Mouse (Mus musculus) kidney, postnatal 25 days (tissue): ENCODE measurements around the gene Anapc15-ps.
A peak's percentile ranks its signal among the peaks of the same experiment; 100 is the strongest.

Source experiments
- DNase-seq, 2 experiments: peaks; one replicate each; pipeline ENCODE4 v3.0.0; 2021; ENCODE audit warnings: mixed read lengths in 2 of 2

Anapc15-ps gene

DNA sequence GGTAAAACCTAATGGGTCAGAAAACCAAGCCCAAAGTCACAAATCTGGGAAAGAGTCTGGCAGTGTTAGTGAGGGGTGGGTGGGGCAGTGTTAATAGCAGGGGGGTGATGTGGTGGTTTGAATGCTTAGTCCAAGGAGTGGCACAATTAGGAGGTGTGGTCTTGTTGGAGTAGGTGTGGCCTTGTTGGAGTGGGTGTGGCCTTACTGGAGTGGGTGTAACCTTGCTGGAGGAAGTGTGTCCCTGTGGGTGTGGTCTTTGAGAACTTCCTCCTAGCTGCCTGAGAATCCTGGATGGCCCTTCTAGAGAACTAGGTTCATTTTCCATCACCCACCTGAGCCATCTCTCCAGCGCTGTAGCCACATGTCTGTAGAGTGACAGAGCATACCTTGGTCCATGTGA lies 16.6 kb upstream of the Anapc15-ps start:
- no peak for DNase-seq

DNA sequence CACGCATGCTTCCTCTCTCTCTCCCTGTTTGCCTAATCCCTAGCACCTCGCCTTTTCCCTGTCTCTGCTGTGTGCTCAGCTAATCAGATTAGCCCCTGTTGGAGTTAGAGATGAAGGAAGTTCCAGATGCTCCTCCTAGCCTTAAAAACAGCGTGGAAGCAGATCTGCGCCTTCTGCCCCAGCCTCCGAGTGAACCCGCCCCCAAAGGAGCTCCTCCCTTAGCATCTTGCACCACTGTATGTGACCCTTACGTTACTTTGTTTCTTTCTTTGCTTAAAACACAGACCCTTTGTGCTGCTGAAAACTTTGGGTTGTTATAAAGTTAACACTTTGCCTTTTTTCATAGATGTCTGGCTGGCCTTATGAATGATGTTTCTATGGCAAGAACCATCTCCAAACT lies 15.8 kb upstream of the Anapc15-ps start:
- DNase-seq = no peak

DNA sequence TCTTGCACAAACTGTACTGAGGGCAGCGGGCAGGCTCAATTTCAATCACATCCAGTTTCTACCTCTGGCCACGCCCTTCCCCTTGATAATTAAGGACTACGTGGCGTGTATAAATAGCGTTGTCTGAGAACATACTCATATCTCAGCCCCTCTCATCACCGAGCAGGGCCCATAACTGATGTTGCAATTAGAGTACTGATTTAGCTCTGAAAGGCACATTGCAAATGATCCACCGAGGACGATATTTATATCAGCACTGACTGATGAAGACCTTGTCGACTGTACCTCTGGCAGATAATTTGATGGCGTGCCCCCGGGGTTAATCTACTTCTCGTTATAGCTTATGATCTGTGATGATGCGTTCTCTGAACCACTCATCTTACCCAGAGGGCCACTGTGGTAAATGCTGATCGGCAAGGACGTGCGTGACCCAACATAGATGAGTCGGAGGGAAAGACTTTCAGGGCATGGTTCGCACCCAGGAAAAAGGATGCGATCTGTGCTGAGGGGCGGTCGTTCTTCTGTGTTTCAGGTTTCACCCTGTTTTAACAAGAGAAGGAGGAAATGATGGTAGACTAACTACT lies 14.4 kb upstream of the Anapc15-ps start:
- DNase-seq = no peak

DNA sequence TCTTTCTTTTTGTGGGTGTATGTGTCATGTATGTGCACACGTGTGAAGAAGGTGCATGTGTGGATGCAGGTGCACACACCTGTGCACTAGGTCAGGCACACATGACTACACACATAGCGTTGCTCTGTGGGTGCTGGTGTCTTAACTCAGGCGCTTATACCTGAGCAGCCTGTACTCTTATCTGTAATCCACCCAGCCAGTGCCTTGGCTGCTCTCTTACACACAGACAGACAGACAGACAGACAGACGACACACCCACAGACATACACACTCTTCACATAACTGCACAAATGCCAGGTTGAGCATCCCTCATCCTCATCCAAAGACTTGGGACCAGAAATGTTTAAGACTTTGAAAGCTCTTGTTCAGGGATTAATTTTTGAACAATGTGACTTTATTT lies 12.8 kb upstream of the Anapc15-ps start:
- DNase-seq = no peak

DNA sequence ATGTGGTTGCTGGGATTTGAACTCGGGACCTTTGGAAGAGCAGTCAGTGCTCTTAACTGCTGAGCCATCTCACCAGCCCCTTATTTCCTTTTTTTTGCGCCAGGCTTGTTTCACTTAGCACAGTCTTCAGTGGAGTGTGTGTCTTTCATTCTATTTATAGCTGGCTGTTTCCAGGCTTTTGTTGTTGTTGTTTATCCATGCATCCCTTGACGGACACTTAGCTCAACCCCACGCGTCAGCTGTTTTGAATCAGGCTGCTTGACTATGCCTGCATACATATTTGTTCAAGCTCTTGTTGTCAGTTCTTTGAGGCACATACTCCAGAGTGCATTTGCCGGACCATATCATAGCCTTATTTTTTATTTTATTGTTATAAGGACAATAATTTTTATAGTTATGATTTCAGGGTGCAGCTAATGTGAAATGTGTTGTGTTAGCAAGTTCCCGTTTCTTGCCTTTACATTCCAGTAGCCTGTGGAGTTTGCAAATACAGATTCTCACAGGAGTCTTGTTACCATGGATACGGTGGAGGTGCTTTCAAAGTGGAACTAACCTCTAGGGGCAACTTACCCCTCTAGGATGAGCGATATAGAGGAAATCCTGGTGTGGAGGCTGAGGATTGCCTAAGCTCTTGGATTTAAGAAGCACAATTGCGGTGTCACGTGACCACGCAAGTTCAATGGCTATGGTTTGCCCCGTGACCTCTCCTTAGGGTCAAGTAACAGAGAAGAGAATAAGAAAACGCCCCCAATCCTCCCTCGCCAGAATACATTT lies 11.7 kb upstream of the Anapc15-ps start:
- DNase-seq = no peak

DNA sequence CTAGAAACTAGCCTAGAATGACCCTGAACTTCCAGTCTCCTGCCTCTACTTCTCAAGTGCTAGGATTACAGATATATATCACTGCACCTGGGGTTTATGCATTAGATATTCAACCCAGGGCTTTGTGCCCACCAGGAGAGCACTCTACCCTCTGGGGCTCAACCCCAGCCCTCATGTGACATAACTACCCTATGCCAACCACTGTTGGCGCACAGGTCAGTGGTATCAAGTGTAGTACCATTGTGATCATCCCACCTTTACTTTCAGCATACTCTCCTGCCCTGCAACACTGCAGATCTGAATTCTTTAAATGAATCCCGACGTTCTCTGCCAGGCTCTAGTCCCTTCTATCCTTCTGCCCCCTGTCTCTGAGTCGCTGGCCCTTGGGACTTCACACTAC lies 11.0 kb upstream of the Anapc15-ps start:
- no peak for DNase-seq

DNA sequence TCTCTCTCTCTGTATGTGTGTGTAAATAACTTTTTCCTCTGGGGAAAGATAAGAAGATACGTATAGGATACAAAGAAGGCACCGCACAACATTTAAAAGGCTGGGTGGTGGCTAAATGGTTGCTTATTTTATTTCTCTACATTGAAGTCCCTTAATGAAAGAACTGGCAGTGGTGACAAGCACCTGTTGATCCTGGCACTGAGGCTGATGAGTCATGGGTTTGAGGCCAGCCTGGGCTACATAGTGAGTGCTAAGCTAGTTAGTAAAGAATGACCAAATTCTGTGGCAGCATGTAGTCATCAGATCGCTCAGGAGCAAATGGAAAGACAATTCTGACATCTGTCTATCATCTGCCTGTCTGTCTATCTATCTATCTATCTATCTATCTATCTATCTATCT lies 10.5 kb upstream of the Anapc15-ps start:
- no peak for DNase-seq

DNA sequence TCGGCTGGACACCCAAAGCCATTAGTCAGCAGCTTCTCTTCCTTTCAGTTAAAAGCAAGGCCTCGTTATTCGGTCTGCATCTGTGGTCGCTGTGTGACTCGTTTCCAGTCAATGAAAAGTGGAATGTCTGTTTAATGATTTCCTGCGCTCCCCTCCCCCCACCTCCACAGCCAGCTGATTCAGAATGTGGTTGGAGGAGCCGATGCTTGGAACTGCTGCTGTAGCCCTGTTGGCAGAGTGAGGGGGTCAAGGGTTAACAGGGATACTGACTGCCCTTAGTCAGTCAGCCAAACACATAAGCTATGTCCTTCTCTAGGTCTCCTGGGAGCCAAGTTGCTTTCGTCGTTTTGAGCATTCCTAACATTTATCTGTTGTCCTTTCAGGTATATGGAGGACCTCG lies 9.7 kb upstream of the Anapc15-ps start:
- DNase-seq = peak; percentile 93

DNA sequence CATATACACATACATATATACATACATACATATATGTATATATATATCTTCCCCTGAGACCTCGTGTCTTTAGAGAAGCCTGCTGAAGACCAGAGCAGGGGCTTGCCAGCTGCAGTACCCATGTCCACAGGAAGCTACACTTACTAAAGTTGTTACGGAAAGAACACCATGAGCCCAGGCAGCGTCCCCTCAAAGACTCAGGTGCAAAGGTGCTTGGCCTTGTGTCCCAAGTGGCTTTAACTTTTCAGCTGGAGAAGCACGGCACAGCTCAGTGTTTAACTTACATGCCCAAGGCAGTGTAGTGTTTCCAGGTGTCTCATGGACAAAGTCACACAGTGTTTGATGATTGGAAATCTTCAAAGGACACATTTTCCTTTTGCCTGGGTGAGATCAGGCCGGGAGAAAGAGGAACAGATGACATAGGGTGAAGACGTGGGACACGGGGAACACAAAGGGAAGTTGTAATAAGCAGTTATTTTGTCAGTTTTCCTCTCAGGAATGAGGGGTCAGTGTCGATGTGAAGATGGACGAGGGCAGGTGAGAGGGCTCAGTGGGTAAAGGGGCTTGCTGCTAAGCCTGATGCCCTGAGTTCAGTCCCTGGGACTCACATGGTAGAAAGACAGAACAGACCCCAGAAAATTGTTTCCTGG lies 9.0 kb upstream of the Anapc15-ps start:
- DNase-seq = peak in 1 of 2 experiments; percentile 54

DNA sequence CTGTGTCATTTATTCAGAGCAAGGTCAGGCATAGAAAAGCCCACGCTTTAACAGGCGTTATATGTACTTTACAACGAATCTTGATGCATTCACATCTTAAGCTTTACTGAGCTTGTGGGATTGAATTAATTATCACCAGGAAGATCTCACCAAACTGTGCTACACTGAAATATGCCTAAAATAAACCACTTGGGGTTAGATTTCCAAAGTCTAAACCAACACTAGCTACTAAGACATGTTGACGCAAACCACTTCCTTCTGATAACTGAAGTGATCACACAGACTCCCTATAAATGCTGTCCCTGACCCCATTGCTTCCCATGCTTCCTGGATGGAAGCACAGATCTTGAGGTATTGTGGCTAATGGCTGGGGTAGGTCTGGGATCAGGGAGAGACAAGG lies 8.2 kb upstream of the Anapc15-ps start:
- DNase-seq = no peak

DNA sequence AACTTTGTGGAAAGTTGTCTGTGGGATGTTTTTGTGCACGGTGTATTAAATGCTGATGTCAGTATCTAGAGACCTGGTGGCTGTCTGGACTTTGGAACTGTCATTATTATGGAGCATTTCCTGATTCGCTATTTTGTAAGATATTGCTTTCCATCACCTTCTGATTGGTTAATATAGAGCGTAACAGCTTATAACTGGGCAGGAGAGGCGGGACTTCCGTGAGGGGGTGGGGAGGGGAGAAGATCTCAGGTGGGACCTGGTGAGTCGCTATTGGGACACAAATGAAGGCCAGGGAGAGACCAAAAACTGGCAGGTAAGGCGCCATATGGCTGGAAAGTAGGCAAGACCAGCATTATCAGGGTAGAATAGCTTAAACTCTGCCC lies 7.8 kb upstream of the Anapc15-ps start:
- DNase-seq = peak; percentile 39 to 62

DNA sequence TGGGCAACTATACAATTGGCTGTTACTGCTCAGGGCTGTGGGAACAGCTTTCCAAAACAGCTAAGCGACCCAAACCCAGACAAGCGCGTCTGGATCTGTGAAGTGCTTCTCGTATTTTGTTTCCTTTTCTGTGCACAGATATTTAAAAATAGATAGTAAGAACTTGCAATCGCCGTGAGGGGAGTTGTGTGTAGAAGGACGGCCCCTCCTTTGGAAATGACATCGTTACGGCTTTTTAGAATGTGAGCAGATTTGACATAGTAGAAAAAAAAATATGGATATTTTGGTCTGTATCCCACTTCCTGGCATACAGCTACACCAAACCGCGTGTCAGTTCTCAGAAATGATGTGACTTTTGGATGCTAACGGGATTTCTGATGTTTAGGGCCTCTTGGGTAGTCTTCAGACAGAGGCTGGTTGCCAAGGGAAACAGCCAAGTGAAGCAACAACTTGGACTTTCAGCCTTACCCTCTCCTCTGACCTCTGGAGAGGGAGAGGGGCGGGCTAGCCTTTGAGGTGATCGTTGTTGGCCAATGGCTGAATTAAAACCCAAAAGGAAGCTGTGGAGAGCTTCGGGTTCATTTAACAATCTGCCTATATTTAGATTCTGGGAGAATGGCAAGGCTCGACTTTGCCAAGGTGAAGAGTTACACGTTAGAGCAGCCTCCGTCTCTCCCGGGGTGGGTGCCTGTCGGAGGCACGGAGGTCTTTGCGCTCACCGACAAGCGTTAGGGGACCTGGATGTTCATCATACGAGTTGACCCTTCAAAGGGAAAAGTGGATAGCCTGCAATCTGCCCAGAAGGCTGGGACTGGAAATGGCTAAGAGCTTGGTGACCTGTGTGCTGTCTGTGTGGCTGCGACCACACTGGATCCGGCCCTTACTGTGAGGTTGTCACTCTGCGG lies 7.2 kb upstream of the Anapc15-ps start:
- DNase-seq = peak; percentile 72 to 84

DNA sequence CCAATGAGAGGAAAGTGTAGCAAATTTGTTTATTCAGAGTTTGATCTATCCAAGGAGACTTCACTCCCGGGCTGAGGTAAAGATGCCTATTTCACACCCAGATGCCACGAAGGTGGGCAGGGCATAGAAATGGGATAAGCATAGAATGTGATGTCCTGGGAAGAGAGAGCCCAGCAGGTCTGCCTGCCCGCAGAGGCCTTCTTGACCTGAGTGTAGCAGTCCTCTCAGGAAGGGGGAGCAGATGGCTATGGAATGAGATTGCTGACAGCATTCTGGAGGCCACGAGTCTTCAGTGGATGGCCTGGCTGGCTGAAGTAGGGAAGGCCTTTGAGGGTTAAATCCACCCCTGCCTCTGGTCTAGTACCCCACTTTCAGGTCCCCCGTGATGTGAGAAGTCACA lies 5.9 kb upstream of the Anapc15-ps start:
- no peak for DNase-seq

DNA sequence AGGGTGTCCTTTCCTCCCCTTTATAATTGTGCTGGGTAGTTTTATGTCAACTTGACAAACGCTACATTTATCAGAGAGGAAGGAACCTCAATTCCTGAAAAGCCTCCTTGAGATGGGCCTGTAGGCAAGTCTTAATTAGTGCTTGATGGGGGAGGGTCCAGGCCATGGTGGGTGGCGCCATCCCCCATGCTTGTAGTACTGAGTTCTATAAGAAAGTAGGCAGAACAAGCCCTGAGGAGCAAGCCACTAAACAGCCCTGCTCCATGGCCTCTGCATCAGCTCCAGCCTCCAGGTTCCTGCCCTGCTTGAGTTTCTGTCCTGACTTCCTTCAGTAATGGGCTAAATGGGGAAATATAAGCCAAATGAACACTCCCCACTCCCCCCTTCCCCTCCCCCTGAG lies 5.4 kb upstream of the Anapc15-ps start:
- no peak for DNase-seq

DNA sequence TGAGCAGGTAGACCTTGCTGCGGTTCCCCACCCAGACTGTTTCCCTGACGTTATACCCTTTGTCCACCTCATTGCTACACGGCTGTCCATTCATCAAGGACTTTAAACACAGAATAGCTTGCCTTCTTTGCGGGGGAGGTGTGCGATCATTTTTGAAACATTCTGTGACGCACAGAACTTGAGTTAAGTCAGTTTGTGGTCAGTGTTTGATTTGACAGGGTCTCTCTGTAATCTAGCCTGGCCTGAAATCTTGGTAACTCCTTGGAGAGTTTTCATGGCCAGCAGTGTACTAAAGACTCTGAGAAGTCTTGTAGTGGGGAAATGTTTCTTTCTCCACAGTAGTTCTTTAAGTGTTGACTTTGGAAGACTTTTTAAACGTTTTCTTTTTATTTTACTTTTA lies 5.0 kb upstream of the Anapc15-ps start:
- no peak for DNase-seq

DNA sequence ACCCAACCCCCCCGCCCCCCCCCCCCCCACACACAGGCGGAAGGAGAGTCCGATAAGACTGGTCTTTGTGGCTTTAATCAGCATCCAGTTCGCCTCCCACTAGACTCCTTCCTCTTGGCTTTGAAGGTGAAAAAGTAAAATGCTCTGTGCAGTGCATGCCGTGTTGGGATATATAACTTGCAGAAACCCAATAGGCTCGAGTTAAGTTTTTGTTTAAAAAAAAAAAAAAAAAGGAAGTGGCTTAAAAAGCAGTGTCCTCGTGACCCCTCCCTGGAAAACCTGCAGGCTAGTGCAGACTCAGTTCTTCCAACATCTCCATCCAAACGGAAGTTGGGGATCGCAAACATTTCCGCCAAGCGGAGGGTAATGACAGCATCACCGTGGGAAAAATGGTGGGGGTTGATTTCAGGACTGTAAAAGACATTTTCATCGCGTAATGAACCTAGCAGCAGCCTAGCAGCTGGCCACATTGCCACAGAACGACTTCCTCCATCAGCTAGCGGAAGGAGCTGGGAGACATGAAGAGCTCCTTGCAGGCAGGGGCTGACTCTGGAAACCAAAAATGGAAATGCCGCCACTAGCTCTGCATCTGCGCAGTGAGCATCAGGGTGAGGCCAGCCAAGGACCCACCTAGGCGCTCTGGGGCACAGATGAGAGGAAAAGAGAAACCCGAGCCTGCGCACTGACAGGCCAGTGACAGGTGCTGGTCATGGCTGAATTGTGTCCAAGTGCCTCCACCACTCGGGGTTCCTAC lies 4.3 kb upstream of the Anapc15-ps start:
- peak; percentile 36 to 63 for DNase-seq

DNA sequence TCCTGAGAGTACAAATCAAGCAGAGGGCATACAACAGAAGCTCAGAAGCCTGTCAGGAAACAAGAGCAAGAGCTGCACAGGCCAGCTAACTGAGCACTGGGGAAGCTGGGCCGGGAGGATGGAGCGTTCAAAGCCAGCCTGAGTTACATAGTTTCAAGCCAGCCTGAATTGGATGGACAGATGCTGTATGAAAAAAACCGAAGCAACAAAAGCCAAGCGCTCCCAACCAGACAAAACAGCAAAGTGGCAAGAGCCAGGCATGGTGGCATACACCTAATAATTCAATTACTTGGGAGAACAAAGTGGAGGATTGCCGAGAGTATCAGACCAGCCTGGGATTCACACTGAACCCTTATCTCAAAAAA lies 3.7 kb upstream of the Anapc15-ps start:
- no peak for DNase-seq

DNA sequence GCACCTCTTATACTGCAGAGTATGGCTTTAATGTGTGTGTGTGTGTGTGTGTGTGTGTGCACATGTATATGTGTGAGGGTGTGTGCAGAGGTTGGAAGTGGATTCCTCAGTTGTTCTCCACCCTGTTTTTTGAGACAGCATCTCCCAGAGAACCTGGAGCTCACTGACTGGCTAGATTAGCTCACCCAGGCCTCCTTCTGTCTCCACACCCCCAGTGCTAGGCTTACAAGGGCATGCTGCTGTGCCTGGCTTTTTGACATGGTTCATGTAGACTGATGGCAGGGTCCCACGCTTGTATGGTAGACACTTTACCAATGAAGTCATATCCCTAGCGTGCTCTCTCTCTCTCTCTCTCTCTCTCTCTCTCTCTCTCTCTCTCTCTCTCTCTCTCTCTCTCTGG lies 3.1 kb upstream of the Anapc15-ps start:
- no peak for DNase-seq

DNA sequence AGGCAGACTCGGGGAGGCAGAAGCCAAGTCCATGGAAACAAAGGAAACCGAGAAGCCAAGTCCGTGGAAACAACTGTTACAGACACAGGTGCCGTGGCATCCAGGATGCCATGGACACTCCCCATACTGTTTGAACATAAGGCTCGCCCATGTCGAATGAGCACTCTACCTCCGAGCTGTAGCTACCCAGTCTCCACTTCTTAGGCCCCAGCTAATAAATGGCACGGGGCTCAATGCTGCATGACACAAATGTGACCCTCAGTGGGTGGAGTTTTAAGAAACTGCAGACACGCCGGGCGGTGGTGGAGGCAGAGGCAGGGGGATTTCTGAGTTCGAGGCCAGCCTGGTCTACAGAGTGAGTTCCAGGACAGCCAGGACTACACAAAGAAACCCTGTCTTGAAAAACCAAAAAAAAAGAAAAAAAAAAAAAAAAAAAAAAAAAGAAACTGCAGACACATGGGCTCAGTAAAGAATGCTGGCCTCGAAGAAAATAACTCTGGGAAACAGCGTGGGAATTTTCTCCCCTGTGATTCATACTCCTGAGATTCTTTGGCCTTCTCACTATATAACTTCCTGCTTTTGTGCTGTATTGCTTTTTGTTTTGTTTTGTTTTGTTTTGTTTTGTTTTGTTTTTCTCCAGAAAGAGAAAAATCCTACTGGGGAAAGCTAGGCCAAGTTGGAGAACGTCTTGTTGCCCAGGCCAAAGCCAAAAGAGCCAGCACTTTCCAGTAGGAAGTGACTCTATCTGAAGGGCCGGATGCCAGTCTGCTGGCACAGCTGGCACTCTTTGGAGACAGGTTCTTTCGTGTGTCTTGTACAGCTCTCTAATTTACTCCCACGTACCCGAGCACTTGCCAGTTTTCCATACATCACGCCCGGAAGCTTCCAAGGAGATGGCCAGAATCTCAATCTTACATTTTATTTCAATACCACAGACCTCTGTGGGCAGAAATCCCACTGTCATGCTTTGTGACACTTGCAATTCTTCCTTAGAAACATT lies 2.2 kb downstream of the Anapc15-ps start:
- no peak for DNase-seq

DNA sequence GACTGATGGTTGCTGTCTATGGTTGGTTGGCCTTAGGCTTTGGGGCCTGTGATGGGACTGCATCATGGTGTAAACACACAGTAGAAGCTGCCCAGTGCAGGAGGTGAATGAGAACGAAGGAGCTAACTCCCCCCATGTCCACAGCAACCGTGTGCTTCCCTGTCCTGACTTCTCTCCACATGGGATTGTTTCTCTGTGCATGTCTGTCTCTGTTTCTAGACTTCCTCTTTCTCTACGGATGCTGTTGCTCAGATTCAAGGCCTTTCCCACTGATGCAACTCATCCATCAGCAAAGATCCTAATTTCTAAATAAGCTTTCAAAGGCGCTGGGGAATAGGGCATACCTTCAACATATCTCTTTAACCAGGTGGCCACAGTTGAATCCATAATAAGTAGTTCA lies 3.4 kb downstream of the Anapc15-ps start:
- DNase-seq = no peak

DNA sequence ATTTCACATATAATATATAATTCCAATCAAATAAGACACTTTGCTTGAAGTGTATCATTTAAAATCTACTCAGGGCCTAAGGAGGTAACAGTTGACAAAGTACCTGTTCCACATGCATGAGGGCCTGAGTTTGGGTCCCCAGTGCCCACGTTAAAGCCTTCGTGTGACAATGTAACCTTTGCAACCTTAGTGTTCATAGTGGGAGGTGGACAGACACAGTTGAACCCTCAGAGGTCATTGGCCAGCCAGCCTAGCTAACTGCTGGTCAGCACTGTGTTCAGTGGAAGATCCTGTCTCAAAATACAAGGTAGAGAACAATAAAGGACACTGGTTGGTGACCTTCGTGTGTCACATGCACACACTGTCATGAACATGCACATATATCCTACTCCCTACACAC lies 4.2 kb downstream of the Anapc15-ps start:
- no peak for DNase-seq
